Mouse (Mus musculus) heart, adult 8-10 months (tissue): Measurements from ENCODE around the gene Tcaf3. TPM values are rescaled to one million over a fixed set of nuclear protein-coding genes. Genes with fewer than 3 reads are reported as not detected.
A peak's percentile ranks its signal among the peaks of the same experiment; 100 is the strongest.

ENCODE experiments used
- DNase-seq: peaks from one replicate; pipeline ENCODE4 v3.0.0; 2022; ENCODE audit warnings: low spot score
- total RNA-seq, 4 experiments: library from RNA; stranded (reverse); gene quantifications; 2 replicates each; pipeline ENCODE4 v1.2.4; 2022

Gene Tcaf3
- total RNA-seq, 4 experiments from 2014 or later, result not detected

DNA sequence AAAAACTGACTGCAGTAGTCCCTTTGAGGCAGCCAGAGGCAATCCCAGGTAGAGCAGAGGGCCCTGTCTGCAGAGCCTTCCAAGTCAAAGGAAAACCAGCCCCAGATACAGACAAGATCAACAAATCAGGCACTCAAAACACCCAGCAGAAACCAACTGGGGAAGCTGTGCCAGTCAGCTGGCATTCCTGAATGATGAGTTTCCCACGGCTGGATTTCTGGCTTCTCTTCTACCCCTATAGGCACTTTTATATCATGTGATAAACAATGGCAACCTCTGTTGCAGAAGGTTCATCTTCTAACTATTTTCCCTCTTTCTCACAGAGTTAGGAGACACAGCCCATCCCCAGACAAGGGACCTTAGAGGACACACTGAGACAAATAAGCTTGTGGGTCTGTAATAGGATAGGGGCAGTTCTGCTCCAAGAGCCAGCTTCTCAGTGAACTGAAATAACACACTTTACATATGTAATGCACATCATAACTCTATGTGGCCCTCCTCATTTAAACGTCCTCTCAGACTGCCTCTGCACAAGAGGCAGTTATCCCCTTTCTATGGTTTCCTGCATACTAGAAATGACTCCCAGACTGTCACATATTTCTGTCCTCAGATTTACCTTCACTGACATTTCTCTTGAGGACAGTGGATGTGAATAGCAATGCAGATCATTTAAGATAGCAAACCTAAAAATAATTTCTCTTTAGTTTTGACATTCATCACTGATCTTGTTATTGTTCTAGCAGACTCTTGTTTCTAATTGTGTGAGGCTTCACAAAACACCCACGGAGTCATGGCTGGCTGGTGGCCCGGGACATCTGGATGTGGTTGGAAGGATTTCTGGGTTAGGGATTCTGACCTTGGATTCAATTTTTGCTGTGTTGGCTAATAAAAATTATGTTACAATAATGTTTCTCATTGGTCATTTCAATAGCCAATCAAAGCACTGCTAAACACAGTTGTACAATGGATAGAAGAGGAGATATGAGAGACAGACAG, 55.2 kb downstream of the Tcaf3 start:
- DNase-seq, result peak; percentile 78

DNA sequence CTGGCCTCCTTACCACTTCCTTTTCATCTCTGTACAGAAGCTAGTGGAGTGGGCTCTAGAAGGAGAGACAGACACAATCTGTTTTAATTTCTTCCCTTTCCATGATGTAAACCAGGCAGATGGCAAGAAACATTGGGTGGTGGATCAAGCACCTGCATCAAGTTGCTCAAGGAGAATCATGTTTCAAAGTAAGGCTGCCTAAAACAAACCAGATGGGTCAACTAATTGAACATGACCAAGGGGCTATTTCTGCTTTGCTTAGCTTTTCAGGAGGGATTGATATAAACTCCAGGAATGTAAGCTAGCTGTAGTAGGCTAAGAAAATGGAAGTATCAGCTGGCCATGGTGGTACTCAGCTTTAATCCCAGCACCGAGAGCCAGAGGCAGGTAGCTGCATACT, 56.8 kb downstream of the Tcaf3 start:
- DNase-seq, result no peak

DNA sequence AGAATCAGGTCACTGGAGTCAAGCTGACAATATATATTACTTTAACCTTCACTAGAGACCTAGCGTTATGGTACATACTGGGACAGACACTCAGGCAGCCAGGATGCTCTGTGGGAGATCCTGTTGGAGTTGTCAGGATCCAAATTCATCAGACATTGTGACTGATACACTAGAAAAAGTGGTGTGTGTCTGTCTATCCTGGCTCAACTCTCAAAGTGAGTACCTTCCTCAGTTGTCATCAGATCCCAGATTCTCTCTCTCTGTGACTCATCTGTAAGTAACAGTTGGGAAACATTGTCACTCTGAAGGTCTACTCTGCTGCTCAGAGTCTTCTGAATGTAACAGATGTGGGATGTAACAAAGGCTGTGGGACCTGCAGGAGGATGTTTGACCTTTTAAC, 57.8 kb downstream of the Tcaf3 start:
- DNase-seq, result no peak

Other genes starting within 250 kb of the Tcaf3 start
- gene Zyx, start 248.1 kb downstream of the Tcaf3 start, total RNA-seq, result 10 to 100 TPM; 39.3 to 47.4 (median 44.6) TPM
- gene Epha1, start 224.4 kb downstream of the Tcaf3 start, total RNA-seq, result under 1 TPM; 0.19 to 0.37 (median 0.27) TPM
- gene Tas2r143, start 197.5 kb downstream of the Tcaf3 start, total RNA-seq, result not detected
- under 1 TPM in 1 of 4 experiments, not detected in 3; 0.25 TPM for gene Tas2r135, start 192.3 kb downstream of the Tcaf3 start, total RNA-seq
- not detected for gene Tas2r126, start 163.2 kb downstream of the Tcaf3 start, total RNA-seq
- not detected for gene Olfr458, start 132.5 kb downstream of the Tcaf3 start, total RNA-seq
- gene Olfr457, start 121.4 kb downstream of the Tcaf3 start, total RNA-seq, result not detected
- not detected for gene Olfr456, start 110.5 kb downstream of the Tcaf3 start, total RNA-seq
- gene Olfr455, start 50.1 kb downstream of the Tcaf3 start, total RNA-seq, result not detected
- gene Tcaf2, start 47.6 kb upstream of the Tcaf3 start, total RNA-seq, result 1 to 10 TPM; 3.1 to 4.0 (median 3.4) TPM
- gene Tcaf1, start 112.4 kb upstream of the Tcaf3 start, total RNA-seq, result 10 to 100 TPM in 1 of 4 experiments, 1 to 10 TPM in 3; 8.0 to 10.5 (median 9.3) TPM
- gene Olfr453, start 141.7 kb upstream of the Tcaf3 start, total RNA-seq, result not detected
- gene Olfr38, start 158.7 kb upstream of the Tcaf3 start, total RNA-seq, result not detected
- not detected for gene Olfr452, start 187.4 kb upstream of the Tcaf3 start, total RNA-seq
- not detected for gene Olfr450, start 214.2 kb upstream of the Tcaf3 start, total RNA-seq
- gene Olfr449, start 236.7 kb upstream of the Tcaf3 start, total RNA-seq, result not detected